Mouse (Mus musculus): ENCODE data around the gene Ypel2. TPM values are rescaled to one million over a fixed set of nuclear protein-coding genes. Genes with fewer than 3 reads are reported as not detected.
A peak's percentile ranks its signal among the peaks of the same experiment; 100 is the strongest.

The Ypel2 gene
- total RNA-seq, 1 experiment from 2014 or later: 38.3 TPM

DNA sequence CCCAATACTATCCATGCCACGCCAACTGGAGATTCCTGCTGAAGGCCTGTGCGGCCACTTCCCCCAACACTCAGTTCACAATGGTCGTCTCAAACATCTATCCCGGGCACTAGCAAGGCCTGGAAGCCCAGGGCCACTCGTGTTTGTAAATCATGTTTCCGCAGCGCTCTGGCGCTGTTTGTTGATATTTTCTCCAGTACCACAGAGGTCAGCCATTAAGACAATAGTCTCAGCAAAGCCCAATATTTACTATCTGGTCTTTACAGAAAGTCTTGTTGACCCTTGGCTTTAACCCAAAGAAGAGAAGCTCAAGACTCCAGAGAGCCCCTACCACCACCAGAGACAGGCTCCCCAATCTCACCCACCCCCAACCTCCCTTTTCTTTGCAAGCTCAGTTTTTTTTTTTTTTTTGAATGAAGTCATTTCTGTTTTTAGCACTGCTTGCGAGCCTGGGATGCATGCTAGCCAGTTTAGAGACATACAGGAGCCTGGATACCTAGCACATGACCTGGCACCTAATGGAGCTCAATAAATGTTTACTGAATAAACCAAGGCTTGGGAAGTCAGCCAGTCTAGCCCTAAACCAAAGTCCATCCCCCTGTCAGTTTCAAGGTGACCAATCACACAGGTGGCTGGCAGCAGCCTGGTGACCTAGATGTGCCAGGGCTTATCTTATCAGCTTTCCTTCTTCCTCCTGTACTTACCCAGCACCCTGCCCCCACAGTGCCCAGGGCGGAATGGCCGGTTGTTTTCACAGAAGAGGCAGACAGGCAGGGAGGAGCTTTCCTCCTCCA lies 31.8 kb downstream of the Ypel2 start:
- peak; percentile 67 for DNase-seq

- DNase-seq: no peak
Measured at GRCm38 (mm10) chr11:86960331-86960730, 33.2 kb downstream of the Ypel2 start.

DNA sequence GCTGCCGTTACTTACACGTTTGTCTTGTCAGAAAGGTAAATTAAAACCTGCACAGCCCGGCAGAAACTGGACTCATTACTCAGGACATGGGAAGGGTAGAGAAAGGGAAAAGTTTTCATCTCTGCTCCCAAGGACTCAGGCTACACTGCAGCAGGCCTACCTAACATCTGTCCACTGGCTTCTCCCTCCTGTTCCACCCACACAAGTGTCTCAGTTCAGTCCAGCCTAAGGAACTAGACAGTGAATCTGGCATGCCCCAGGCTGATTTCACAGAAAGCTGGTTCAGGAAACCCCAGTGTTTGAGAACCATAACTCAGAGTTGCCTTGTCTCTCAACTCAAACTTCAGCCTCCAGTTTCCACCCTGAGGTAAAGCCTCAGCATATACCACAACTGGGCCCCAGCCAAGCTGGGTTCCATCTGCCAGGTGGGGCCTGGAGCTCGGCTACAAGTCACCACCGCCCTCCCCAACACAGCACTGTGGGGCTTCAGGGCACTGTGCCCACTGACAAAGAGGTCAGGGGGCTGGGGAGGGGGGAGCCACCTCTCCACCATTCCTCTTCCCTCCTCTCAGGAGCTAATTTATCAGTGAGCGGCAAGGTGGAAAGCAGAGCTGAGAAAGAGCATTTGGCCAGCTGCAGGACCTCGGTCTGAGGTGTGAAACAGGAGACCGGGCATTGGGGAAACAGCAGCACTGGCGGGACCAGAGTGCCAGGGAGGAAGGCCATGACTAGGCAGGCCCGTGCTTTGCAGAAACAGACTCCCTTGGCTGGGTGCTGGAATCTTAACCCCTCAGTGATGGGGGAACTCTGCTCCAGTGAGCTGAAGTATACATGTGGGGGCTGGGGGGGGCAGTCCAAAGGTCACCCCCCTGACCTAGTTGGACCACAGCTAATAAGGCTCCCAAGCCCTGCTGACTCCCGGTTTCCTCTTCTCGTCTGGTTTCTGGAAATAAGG lies 34.5 kb downstream of the Ypel2 start:
- DNase-seq: no peak

DNA sequence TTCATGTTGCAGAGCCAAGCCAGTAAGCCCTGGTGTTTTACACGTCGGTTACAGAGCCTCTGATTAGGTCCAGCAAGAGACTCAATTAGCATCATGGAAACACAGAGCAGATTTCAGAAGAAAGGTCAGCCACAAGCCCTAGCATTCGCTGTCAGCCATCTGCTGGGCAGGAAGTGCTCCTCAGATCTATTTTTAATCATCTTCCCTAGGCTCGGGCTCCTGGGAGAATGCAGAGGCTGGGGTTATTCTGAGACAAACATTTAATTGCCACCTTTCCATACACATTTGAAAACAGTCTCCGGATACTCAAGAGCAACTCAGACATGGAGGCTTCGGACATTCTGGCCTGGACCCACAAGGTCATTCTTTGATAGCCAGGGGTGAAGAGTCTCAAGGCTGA lies 35.3 kb downstream of the Ypel2 start:
- no peak for DNase-seq

DNA sequence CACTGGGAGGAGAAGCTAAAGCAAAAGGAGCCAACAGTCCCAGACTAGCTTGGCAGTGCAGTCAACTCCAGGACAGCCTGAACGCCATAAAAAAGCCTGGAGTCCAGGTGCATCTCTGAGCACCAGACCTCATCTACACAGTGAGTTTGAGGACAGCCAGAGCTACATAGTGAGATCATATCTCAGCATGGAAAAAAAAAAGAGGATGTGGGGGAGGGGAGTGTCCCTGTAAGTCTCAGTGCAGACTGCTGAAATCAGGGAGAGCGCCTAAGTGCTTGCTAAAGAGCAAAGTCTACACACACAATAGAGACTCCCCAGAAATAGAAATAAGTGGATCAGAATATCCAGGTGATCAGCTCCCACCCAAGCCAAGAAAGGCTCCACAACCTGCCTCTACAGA lies 37.1 kb downstream of the Ypel2 start:
- DNase-seq: no peak

DNA sequence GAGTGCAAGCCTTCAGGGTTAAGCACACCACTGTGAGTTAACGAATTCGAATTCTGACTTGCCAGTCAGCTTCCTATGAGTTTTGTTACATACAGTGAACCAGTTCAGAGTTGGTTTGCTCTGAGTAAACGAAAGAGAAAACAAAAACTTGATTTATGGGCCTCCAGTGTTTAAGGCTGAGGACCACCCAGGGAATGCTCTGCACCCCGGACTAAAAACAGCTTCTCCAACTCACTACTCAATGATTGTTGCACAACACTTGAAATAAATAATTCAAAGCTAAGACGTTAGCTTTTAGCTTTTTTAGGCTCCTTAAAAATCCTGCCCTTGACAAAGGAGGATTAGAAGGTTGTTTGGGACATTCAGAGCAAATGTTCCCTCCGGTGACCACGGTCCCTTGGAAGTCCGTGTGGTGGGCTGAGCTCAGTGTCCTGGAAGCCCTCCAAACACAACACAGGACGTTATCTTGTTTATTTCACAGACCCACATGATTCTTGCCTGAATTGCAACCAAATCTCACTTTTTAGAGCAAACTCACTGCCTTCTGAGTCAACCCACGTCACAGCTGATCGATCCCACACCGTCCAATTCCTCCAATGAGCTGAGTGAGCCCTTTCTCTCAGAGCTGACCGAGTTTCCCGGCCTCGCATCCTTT lies 38.8 kb downstream of the Ypel2 start:
- DNase-seq: no peak

GRCm38 (mm10) chr11:86953096-86953495 lies 40.4 kb downstream of the Ypel2 start:
- peak; percentile 58 for DNase-seq

GRCm38 (mm10) chr11:86952659-86953058 lies 40.8 kb downstream of the Ypel2 start:
- peak; percentile 38 for DNase-seq

DNA sequence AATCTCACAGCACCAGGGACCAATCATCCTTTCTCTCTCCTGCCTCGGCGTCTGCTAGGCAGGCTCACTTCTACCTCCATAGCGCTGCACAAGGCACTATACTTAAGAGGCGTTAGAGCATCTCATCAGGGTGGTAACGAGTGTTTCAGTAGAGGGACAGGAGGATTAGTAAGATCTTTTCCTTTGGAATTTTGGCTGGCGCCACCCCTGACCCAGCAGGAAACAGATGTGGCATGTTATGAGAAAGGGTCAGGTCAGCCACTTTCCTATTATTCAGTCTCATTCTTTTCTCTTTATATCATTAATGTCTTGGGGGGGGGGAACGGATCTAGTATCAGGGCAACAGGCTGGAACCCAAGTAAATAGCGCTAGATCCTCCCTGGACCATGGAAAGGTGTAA lies 41.8 kb downstream of the Ypel2 start:
- no peak for DNase-seq

DNA sequence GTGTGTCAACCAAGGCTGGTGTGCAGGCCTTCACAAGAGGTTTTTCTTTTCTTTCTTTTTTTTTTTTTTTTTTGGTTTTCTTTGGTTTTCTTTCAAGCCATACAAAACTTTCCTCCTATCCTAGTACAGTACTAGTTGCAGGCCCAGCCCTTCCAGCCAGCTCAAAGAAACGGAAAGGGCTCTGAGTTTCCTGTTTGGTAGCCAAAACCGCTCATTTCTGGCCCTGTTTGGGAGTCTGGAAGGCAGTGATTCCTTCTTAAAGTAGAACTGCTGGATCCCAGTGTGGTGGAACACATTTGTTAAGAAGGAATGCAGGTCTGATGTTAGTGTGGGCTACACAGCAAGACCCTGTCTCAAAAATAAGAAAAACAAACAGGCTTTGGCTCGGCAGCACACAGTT lies 43.0 kb downstream of the Ypel2 start:
- no peak for DNase-seq

DNA sequence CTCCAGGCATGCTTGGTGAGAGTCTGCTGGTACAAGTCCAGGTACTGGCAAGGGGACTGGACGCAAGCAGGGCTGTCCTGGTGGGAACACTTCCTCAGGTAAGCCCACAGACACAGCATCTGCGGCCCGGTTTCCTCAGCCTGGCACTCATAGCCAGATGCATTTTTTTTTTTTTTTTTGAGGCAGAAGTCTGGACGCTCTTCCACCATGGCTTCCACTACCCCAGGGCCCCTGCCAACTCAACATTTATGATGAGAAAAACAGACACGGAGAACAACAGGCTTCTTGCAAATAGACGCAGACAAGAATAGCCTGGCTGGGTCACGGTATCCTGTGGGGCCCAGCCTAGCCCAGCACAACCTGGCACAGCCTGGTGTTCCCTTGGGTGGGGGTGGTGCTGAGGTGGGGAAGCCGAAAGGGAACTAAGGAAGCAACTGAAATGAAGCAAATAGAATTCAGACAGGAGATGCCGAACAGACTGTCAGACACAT lies 43.5 kb downstream of the Ypel2 start:
- DNase-seq: no peak

GRCm38 (mm10) chr11:86946644-86947195 lies 46.8 kb downstream of the Ypel2 start:
- DNase-seq: no peak

- no peak for DNase-seq
Measured at GRCm38 (mm10) chr11:86945933-86946332, 47.6 kb downstream of the Ypel2 start.

- DNase-seq: no peak
Measured at GRCm38 (mm10) chr11:86945058-86945457, 48.4 kb downstream of the Ypel2 start.

- no peak for DNase-seq
Measured at GRCm38 (mm10) chr11:86944539-86944938, 49.0 kb downstream of the Ypel2 start.

- no peak for DNase-seq
Measured at GRCm38 (mm10) chr11:86941904-86942303, 51.6 kb downstream of the Ypel2 start.

GRCm38 (mm10) chr11:86939503-86939902 lies 54.0 kb downstream of the Ypel2 start:
- no peak for DNase-seq

DNA sequence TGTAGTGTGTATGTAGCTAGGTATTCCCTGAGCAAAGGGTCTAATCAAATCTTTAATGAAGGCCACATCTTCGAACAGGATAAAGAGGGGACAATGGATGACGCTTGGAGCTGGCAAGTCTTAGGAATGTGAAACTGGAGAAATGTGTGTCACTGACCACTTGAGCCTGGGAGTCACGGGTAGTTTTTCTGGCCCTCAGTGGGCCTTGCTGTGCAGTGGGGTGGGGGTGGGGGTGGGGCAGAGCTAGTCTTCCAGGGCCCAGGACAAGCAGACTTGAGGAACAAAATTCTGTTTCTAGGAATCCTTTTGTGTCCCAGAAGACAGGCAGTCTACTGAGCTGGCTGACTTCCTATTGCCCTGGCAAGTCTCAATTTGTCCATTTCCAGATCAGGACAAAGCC lies 55.0 kb downstream of the Ypel2 start:
- no peak for DNase-seq

- DNase-seq: no peak
Measured at GRCm38 (mm10) chr11:86938108-86938507, 55.4 kb downstream of the Ypel2 start.

GRCm38 (mm10) chr11:86936938-86937337 lies 56.6 kb downstream of the Ypel2 start:
- DNase-seq: no peak

DNA sequence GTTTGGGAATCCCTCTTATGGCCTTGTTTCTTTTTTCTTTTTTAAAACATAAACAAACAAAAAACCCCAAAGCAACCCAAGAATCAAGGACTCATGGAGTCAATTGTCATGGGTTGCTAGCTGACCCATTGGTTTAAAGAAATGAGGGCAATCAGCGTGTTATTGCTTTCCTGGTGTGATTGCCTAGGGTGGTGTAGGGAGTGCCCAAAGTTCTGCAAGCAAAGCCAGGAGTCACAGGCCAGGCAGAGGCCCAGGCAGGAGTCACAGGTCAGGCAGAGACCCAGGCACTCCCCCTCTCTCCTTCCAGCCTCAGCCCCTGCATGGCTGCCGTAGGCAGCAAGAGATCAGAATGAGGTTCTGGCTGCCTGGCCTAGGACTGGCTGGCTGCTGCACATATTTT lies 58.6 kb downstream of the Ypel2 start:
- DNase-seq: no peak

DNA sequence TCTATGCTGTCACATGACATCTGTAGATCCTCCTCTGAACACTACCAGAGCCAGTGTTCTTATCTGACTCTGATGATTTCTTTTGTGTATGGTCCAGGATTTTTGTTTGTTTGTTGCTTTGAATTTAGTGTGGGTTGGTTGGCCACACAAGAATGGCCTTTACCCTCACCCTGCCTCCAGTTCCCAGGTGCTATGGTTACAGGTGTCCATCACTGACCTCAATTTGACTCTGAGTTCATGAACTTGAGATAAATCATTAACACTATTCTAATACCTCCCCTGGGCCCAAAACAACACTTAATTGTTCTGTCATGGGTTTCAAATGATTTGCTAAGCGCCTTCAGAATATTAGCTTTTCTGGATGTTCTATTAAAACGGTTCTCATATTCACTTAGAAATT lies 61.3 kb downstream of the Ypel2 start:
- no peak for DNase-seq
